ENCODE assay signal across 13 mouse cellular contexts in the genomic region with DNA sequence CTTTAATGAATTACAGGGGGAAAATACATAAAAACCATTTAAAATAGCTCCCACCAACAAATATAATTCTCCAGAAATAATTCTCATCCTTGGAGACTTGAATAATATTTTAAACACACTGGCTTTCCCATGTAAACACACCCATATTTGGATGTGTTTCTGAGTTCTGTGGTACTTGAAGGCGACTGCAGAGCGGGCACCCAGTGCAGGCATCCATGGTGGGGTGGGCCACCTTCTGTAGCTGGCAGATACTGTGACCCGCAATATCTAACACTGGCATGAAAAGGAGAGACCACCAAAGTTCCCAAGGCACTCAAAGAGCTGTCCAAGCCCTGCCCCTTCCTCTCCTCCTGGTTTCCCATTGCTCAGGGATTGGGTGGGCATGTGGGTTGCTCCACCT.
"Had no signal": no experiment of that assay in that cellular context is flagged by ENCODE, and none has a peak within 500 bp of the region (broad histone marks: within the 10 kb centered on the region; RNA-seq: fewer than 3 reads in every experiment).

No protein-coding gene starts in this region.

- H3K27me3 ChIP-seq: kidney, embryonic 15.5 days; limb, embryonic 12.5 days; liver, embryonic 13.5 days; midbrain, embryonic 13.5 days; neural tube, embryonic 15.5 days had no signal

- H3K4me3 ChIP-seq: kidney, embryonic 15.5 days; limb, embryonic 12.5 days; liver, embryonic 13.5 days; midbrain, embryonic 13.5 days; neural tube, embryonic 15.5 days had no signal

- H3K27ac ChIP-seq: kidney, embryonic 15.5 days; liver, embryonic 13.5 days; midbrain, embryonic 13.5 days; neural tube, embryonic 15.5 days had no signal

- DNase-seq: kidney, adult 2 months; kidney, postnatal 14 days; layer of hippocampus, postnatal 36 days; liver; liver, embryonic 13.5 days; liver, postnatal 0 days; spleen, adult 18-20 months; thymus, adult 2 months; thymus, postnatal 25 days had no signal

- H3K9me3 ChIP-seq: kidney, embryonic 15.5 days; limb, embryonic 12.5 days; liver, embryonic 13.5 days; midbrain, embryonic 13.5 days; neural tube, embryonic 15.5 days had no signal

- H3K4me2 ChIP-seq: kidney, embryonic 15.5 days; limb, embryonic 12.5 days; liver, embryonic 13.5 days; midbrain, embryonic 13.5 days; neural tube, embryonic 15.5 days had no signal

- H3K9ac ChIP-seq: kidney, embryonic 15.5 days; limb, embryonic 12.5 days; liver, embryonic 13.5 days; liver, postnatal 0 days; midbrain, embryonic 13.5 days; neural tube, embryonic 15.5 days had no signal

- H3K4me1 ChIP-seq: liver, embryonic 13.5 days; midbrain, embryonic 13.5 days had no signal

- ATAC-seq: liver, postnatal 0 days; midbrain, embryonic 13.5 days had no signal
